Mouse (Mus musculus) 3T3-L1 (cell line): ENCODE measurements around the gene Rhno1.

Experiments
- DNase-seq: peaks from one replicate; pipeline ENCODE4 v3.0.0-alpha.2; 2015; ENCODE audit warnings: low read depth, low spot score

Rhno1 gene

GRCm38 (mm10) chr6:128362381-128363006 is at the start of gene Rhno1, which contains the start of gene Foxm1:
Rhno1 (minus strand) TSS chr6:128362911.
Foxm1 (plus strand) TSS chr6:128362967.
- peak; percentile 85 for DNase-seq

DNA sequence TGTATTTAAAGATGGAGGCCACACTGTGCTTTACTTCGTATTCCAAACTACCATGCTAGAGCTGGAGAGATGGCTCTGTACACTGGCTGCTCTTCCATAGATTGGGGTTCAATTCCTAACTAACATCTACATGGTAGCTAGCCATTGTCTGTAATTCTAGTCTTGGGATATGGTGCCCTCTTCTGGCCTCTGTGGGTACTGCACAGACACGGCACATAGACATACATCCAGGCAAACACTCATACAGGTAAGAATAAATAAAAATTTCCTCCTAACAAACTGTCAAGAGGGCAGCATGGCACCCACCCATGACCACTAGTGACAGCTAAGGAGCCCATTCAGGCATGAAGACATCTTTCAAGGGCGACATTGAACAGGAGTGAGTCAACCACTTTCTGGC is 48.4 kb upstream of the Rhno1 start:
- peak; percentile 91 for DNase-seq

DNA sequence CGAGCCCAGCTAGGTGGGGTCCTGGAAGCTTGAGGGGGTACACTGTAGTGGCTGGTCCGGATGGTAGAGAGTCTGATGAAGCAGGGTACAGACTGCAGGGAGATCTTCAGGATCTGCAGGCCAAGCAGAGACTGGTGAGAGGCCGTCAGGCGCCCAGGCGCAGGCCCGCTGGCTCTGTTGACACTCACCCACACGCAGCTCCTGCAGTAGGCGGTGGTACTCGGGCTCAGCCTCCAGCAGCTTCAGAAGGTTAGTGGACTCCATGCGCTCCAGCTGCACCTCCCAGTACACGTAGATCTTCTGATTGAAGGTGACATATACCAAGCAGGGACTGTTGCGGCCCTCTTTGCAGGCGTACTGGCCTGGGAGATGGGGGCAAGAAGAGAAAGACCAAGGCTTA is 47.6 kb upstream of the Rhno1 start:
- no peak for DNase-seq

GRCm38 (mm10) chr6:128408544-128409125 is 45.9 kb upstream of the Rhno1 start:
- no peak for DNase-seq

DNA sequence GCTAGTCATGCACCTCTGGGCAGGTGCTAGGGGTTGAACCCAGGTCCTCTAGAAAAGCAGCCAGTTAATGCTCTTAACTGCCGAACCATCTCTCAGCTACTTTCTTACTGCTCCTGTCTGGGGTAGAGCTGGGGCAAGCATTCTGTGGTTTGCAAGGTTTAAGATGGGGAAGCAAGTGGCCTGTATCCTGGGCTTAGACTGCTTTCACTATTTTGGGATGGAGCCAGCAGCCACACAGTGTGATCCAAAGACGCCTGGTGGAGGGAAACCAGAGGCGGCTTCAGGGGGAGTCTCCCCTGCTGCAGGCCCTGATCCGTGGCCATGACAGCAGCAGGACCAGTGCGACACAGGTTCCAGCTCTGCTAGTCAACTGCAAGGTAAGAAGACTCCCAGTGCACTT is 42.0 kb upstream of the Rhno1 start:
- DNase-seq = no peak

- DNase-seq = no peak
Measured at GRCm38 (mm10) chr6:128399421-128400185, 36.9 kb upstream of the Rhno1 start.

DNA sequence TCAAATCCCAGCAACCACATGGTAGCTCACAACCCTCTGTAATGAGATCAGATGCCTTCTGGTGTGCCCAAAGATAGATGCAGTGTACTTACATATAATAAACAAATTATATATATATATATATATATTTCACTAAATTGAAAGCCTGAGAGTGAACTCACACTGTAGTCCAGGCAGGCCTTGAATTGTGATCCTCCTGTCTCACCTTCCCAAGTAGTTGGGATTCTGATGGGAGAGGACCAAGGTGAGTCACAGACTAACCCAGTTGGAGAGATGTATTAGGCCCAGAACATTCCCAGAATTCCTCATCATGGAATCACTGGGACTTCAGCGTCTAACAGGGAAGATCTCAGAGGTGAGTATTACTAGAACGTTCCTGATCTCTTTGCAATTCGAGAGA is 36.3 kb upstream of the Rhno1 start, which contains the start of gene Nrip2:
Nrip2 (plus strand) TSS at position 301 of the 400 bp plus-strand sequence.
- DNase-seq = no peak

GRCm38 (mm10) chr6:128397574-128398261 is 35.0 kb upstream of the Rhno1 start:
- peak; percentile 64 for DNase-seq

DNA sequence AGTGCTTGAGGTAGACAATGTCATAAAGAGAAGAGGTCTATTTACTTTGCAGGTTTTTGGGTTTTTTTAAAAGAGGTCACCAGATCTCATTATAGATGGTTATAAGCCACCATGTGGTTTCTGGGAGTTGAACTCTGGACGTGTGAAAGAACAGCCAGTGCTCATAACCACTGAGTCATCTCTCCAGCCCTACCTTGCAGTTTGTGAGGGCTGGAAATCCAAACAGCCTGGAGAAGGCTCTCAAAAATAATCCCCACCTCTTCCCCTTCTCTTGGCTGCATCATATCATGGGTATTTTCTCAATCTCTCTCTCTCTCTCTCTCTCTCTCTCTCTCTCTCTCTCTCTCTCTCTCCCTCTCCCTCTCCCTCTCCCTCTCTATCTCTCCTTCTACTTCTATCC is 28.0 kb upstream of the Rhno1 start:
- DNase-seq = peak; percentile 31

DNA sequence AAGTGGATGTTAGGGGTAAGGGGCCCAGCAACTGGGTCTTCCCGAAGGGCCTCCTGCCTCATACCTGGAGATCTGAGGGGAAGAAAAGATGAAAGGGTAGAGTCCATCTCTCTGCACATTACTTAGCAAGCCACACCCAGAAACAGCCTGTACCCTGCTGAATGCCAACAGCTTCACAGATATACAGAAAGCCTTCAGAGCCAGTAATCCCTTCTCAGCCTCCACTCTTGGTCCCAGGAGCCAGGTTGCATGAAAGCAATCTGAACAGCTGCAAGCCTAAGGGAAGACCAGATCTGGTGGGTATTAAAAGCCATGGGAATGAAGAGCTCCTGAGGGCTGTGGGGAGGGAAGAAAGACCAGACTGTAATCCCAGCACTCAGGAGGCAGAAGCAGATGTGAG is 26.5 kb upstream of the Rhno1 start:
- DNase-seq = no peak

GRCm38 (mm10) chr6:128385026-128385425 is 22.3 kb upstream of the Rhno1 start:
- no peak for DNase-seq

- DNase-seq = no peak
Measured at GRCm38 (mm10) chr6:128383752-128384151, 21.0 kb upstream of the Rhno1 start.

DNA sequence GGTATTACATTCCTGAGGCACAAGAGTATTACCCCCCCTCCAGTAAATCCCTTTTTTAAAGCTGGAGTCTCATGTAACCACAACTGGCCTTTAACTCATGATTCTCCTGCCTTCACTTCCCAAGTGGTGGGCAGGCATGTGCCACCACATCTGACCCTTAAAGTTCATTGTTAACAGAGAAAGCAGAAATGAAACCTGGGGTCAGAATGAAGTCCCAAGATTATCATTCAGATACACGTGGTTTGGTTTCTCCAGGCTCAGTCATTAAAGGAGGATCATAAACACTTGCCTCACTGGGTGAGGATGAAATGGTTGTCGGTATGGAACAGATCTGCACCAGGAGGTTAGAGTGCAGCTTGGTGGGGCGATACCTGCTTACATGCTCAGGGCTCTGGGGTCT is 18.5 kb upstream of the Rhno1 start:
- DNase-seq = no peak

DNA sequence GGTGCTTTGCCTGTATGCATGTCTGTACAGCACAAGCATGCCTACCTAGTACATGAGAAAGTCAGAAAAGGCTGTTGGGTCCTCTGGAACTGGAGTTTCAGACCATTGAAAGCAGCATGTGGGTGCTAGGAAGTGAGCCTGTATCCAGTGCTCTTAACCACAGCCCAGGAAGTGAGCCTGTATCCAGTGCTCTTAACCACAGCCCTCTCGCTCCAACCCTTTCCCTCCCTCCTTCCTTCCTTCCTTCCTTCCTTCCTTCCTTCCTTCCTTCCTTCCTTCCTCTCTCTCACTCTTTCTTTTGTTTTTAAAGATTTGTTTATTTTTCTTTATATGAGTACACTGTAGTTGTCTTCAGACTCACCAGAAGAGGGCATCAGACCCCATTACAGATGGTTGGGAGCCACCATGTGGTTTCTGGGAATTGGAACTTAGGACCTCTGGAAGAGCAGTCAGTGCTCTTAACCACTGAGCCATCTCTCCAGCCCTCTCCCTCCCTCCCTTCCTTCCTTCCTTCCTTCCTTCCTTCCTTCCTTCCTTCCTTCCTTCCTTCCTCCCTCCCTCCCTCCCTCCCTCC is 18.0 kb upstream of the Rhno1 start:
- peak; percentile 36 for DNase-seq

GRCm38 (mm10) chr6:128379636-128380035 is 16.9 kb upstream of the Rhno1 start:
- DNase-seq = no peak

- no peak for DNase-seq
Measured at GRCm38 (mm10) chr6:128376371-128377085, 13.8 kb upstream of the Rhno1 start.

- no peak for DNase-seq
Measured at GRCm38 (mm10) chr6:128375192-128375591, 12.5 kb upstream of the Rhno1 start, which contains the start of the genes Tex52 and Gm44596. Tex52 (plus strand) TSS chr6:128375456. Gm44596 (plus strand) TSS chr6:128375503.

GRCm38 (mm10) chr6:128370040-128370439 is 7.3 kb upstream of the Rhno1 start:
- DNase-seq = no peak

DNA sequence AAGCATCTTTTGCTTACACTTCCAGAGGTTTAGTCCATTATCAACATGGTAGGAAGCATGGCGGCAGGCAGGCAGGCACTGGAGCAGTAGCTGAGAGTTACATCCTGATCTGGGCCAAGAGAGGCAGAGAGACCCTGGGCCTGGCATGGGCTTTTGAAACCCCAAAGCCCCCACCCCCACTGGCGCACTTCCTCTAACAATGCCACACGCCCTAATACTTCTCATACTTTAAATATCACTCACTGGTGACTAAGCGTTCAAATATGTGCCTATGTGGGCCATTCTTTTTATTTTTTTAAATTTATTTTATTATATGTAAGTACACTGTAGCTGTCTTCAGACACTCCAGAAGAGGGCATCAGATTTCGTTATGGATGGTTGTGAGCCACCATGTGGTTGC is 3.8 kb upstream of the Rhno1 start:
- DNase-seq = peak; percentile 67

DNA sequence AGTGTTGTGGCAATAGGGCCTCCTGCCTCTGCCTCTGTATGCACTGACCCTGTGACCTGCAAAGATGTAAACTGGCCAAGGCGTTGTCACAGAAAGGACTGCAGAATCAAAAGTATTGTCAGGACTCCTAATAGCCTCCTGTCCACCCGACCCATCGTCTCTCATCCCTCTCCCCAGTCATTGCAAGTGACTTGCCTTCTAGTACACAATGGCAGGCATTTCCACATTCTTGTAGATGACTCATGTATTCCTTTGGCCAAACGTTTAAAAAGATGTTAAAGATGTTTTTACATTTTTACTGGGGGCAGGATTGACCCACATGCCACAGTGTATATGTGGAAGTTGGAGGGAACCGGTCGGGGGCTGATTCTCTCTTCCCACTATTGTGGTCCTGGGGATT is 2.0 kb upstream of the Rhno1 start:
- DNase-seq = peak; percentile 88
